Mouse (Mus musculus): ENCODE measurements around the gene Fndc3b. TPM values are rescaled to one million over a fixed set of nuclear protein-coding genes. Genes with fewer than 3 reads are reported as not detected.

Gene Fndc3b
- polyA plus RNA-seq, 1 experiment from 2014 or later = 11.3 TPM

DNA sequence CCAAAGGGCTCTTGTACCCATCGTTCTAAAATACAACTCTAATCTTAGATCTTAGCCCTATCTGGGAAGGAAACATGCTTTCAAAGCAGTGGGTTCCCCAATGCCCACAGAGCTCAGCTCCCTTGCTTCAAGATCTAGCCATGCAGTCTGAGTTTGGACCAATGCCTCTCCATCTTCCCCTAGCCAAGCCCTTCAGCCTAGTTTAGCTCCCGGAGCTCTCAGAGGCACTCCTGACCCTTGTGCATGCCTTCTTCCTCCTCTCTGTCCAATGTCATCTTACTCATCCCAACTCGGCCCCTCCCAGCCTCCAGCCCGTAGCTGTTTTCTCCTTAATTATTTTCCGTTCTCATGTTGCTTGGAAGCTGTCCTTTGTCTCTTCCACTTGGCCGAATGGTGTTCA is 1.3 kb upstream of the Fndc3b start:
- no peak overlapping the region for H3K4me2 ChIP-seq (replicated peaks)
- DNase-seq (ENCODE audit: low spot score) = no peak
- H3K36me3 ChIP-seq (replicated peaks; ENCODE audit: control insufficient read depth, insufficient read depth) = no peaks in the 10 kb centered on the region
- H3K27ac ChIP-seq = no peak overlapping the region
- no peaks in the 10 kb centered on the region; the same call in 1 of the 2 replicates for H3K4me1 ChIP-seq (replicated peaks; ENCODE audit: control insufficient read depth, insufficient read depth, low read length)
- no peak overlapping the region for H3K9ac ChIP-seq
- 61% methylated on average over 6 of the region's 6 CpGs for WGBS
- ATAC-seq (ENCODE audit: low FRiP score) = no peak
- no peaks in the 10 kb centered on the region for H3K9me3 ChIP-seq (ENCODE audit: control insufficient read depth, low read length)
- no peak overlapping the region for H3K4me3 ChIP-seq (replicated peaks; ENCODE audit: low read length)
- H3K27me3 ChIP-seq (ENCODE audit: control insufficient read depth, insufficient read depth, low read length) = no peaks in the 10 kb centered on the region

DNA sequence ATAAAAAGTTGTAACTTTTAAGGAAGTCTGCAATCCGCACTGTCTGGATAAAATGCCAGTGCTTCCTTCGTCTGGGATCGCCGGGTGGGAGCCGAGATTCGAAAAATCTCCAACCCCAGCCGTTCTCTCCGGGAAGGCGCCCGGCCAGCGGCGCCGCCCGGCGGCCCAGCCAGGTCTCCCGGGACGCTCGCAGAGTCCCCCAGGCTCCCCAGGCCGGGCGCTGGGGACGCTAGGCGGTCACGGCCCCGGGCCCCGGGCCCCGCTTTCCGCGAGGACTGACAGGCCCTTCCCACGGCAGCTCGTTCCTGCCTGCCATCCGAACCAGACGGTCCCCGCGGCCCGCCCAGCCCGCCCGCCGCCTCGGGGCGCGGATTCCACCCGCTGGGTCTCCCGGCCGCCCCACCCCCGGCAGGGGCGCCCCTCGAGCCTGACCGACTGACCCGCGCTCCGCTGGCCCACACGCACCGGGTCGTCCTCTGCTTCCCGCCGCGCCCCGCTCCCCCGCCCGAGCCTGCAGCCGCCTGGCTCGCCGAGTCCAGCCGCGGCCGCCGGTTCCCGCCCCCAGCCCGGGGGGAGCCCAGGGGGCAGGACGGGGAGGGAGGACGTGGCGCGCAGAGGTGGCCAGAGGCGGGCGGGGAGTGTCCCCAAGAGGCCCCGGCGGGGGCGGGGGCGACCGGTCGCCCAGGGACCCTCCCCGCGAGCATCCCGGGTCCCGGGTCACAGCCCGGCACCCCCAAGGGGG is 1.0 kb downstream of the Fndc3b start:
- Histone ChIP-seq H3K9me3 (ENCODE audit: control insufficient read depth, low read length) (no peaks in the 10 kb centered on the region), H3K4me1 (replicated peaks; ENCODE audit: control insufficient read depth, insufficient read depth, low read length) (no peaks in the 10 kb centered on the region; the same call in 1 of the 2 replicates), H3K9ac (peak overlapping the region; percentile 81), H3K4me2 (replicated peaks) (peak overlapping the region; percentile 66), H3K27ac (peak overlapping the region; percentile 89), H3K27me3 (ENCODE audit: control insufficient read depth, insufficient read depth, low read length) (no peaks in the 10 kb centered on the region), H3K4me3 (replicated peaks; ENCODE audit: low read length) (peak overlapping the region; percentile 88), H3K36me3 (replicated peaks; ENCODE audit: control insufficient read depth, insufficient read depth) (no peaks in the 10 kb centered on the region)
- ATAC-seq (ENCODE audit: low FRiP score) = peak; percentile 42
- WGBS = under 1% methylated on average over 70 of the region's 86 CpGs
- DNase-seq (ENCODE audit: low spot score) = no peak

DNA sequence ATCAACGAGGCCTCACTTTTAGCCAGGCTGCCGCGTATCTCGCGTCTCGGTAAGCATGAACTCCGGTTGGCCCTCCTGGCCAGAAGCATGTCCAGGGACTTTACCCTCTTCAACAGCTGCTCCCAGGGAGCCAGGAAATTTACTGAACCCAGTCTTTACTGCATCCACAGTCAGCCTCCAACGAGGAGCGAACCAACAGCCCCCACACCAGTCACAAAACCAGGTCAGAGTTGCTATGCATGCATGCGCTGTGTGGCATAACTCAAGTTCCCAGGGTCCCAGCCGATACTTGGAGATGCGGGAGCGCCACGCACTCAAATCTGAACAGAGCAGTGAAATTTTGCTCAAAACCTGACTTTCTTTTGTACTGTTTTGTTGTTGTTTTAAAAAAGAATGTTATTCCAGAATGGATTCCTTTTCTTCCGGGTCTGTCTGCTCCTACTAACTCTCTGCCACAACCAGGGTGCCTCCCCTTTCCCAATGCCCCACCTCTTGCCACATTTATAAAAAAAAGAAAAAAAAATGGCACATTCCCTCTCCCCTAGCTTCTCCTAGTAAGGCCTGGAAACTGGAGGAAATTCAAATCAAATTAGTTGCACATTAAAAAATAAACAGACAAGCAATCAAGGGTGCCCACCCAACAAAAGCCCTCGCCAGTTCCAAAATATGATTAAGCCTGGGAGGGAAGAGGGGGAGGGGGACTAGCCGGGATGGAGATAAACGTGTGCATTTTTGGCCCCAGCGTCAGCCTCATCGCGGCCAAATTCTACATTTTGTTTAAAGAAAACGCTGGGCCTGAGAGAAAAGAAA is 1.8 kb downstream of the Fndc3b start:
- ATAC-seq (ENCODE audit: low FRiP score) (no peak), DNase-seq (ENCODE audit: low spot score) (no peak)
- peak overlapping the region; percentile 88 for H3K4me3 ChIP-seq (replicated peaks; ENCODE audit: low read length)
- H3K4me1 ChIP-seq (replicated peaks; ENCODE audit: control insufficient read depth, insufficient read depth, low read length) = no peaks in the 10 kb centered on the region; the same call in 1 of the 2 replicates
- peak overlapping the region; percentile 66 for H3K4me2 ChIP-seq (replicated peaks)
- H3K27me3 ChIP-seq (ENCODE audit: control insufficient read depth, insufficient read depth, low read length) = no peaks in the 10 kb centered on the region
- H3K36me3 ChIP-seq (replicated peaks; ENCODE audit: control insufficient read depth, insufficient read depth) = no peaks in the 10 kb centered on the region
- peak overlapping the region; percentile 81 for H3K9ac ChIP-seq
- H3K9me3 ChIP-seq (ENCODE audit: control insufficient read depth, low read length) = no peaks in the 10 kb centered on the region
- peak overlapping the region; percentile 89 for H3K27ac ChIP-seq
- 2% methylated on average over 22 of the region's 22 CpGs for WGBS

DNA sequence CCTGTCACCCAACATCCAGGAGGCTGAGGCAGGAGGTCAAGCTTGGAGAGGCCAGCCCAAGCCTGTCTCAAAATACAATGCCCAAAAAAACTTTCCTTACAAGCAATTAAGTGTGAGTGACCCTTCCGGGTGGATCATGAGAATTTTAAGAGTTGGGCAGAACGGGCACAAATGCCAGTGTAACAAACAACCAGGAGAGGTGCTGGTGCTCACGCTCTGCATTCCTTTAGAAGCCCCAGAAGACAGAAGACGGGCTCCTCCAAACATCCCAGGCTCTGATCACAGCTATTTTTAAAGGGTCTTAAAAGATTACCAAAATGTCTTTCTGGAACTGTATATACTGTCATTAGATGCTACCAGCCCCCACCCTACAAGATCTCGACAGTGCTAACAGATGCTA is 2.5 kb downstream of the Fndc3b start:
- Histone ChIP-seq H3K4me1 (replicated peaks; ENCODE audit: control insufficient read depth, insufficient read depth, low read length) (no peaks in the 10 kb centered on the region; the same call in 1 of the 2 replicates), H3K9ac (peak overlapping the region; percentile 81), H3K4me3 (replicated peaks; ENCODE audit: low read length) (peak overlapping the region; percentile 88), H3K4me2 (replicated peaks) (peak overlapping the region; percentile 66), H3K9me3 (ENCODE audit: control insufficient read depth, low read length) (no peaks in the 10 kb centered on the region), H3K27ac (no peak overlapping the region), H3K27me3 (ENCODE audit: control insufficient read depth, insufficient read depth, low read length) (no peaks in the 10 kb centered on the region), H3K36me3 (replicated peaks; ENCODE audit: control insufficient read depth, insufficient read depth) (no peaks in the 10 kb centered on the region)
- WGBS = 28% methylated on average over 5 of the region's 5 CpGs
- no peak for ATAC-seq (ENCODE audit: low FRiP score)
- DNase-seq (ENCODE audit: low spot score) = no peak

DNA sequence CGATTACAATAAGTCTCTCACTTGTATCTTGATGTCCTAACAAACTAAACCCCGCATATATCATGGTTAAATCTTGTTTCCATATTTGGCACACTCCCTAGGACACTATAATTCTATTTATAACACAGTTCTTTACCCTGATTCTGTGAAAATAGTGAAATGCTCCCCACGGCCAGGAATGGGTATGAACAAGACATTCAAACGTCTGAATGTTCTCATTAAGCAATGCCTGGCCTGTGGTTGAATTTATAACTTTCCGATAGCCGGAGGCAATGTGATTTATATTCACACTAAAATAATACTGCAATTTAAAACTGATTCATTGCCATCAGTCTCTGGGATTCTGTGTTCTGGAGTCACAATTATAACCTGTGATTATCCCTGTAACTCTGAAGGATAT is 5.3 kb downstream of the Fndc3b start:
- H3K4me1 ChIP-seq (replicated peaks; ENCODE audit: control insufficient read depth, insufficient read depth, low read length) = no peaks in the 10 kb centered on the region; the same call in 1 of the 2 replicates
- no peak overlapping the region for H3K4me2 ChIP-seq (replicated peaks)
- H3K27me3 ChIP-seq (ENCODE audit: control insufficient read depth, insufficient read depth, low read length) = no peaks in the 10 kb centered on the region
- H3K27ac ChIP-seq = no peak overlapping the region
- no peak for ATAC-seq (ENCODE audit: low FRiP score)
- H3K9me3 ChIP-seq (ENCODE audit: control insufficient read depth, low read length) = no peaks in the 10 kb centered on the region
- no peak overlapping the region for H3K9ac ChIP-seq
- WGBS = 73% methylated on average over 6 of the region's 6 CpGs
- H3K4me3 ChIP-seq (replicated peaks; ENCODE audit: low read length) = no peak overlapping the region
- no peak for DNase-seq (ENCODE audit: low spot score)
- no peaks in the 10 kb centered on the region for H3K36me3 ChIP-seq (replicated peaks; ENCODE audit: control insufficient read depth, insufficient read depth)

DNA sequence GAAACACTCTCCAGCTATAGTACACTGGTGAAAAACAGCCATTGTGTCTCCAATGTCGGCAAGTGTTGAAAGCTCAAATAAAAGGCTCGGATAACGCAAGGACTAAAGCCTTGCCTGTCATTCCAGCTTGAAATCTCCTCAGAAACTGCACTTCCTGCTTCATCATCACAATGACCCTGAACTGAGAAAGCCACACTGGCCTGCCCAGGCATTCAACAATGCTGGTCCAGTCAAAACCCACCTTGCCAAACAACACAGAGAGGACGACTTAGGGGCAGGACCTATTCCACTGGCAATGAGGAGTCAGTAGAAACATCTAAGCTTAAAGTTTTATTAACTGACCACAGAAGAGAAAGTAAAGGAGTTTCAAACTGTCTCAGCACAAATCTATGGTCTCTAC is 6.1 kb downstream of the Fndc3b start:
- no peak for ATAC-seq (ENCODE audit: low FRiP score)
- Histone ChIP-seq H3K27ac (no peak overlapping the region), H3K4me1 (replicated peaks; ENCODE audit: control insufficient read depth, insufficient read depth, low read length) (no peaks in the 10 kb centered on the region; the same call in 1 of the 2 replicates)

DNA sequence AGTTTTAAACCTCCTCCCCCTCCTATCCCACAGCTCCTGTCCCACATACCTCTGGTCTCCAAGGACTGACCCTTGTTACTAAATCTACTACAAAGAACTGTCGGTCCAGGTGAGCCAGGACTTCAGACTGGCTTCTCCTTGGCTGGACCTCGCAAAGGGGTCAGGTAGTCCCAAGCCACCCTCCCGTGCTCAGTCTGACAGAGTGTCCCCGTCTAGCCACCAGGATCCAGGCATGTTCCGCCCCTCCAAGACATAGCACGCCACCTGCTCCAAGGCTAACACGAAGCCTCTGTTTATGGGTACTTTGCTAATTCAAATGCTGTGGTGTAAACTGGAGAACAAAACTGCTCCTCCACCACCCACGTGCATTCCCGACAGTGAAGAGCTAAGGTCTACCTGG is 6.5 kb downstream of the Fndc3b start:
- H3K9me3 ChIP-seq (ENCODE audit: control insufficient read depth, low read length) = no peaks in the 10 kb centered on the region
- H3K4me2 ChIP-seq (replicated peaks) = no peak overlapping the region
- no peak overlapping the region for H3K27ac ChIP-seq
- H3K4me3 ChIP-seq (replicated peaks; ENCODE audit: low read length) = no peak overlapping the region
- H3K27me3 ChIP-seq (ENCODE audit: control insufficient read depth, insufficient read depth, low read length) = no peaks in the 10 kb centered on the region
- no peak overlapping the region for H3K9ac ChIP-seq
- H3K4me1 ChIP-seq (replicated peaks; ENCODE audit: control insufficient read depth, insufficient read depth, low read length) = no peaks in the 10 kb centered on the region; the same call in 1 of the 2 replicates
- no peak for ATAC-seq (ENCODE audit: low FRiP score)
- H3K36me3 ChIP-seq (replicated peaks; ENCODE audit: control insufficient read depth, insufficient read depth) = no peaks in the 10 kb centered on the region
- WGBS = 91% methylated on average over 9 of the region's 9 CpGs
- no peak for DNase-seq (ENCODE audit: low spot score)

More for the DNA sequence above, 6.1 kb downstream of the Fndc3b start:
- Histone ChIP-seq H3K4me3 (replicated peaks; ENCODE audit: low read length) (no peak overlapping the region), H3K9ac (no peak overlapping the region), H3K27me3 (ENCODE audit: control insufficient read depth, insufficient read depth, low read length) (no peaks in the 10 kb centered on the region), H3K9me3 (ENCODE audit: control insufficient read depth, low read length) (no peaks in the 10 kb centered on the region), H3K4me2 (replicated peaks) (no peak overlapping the region), H3K36me3 (replicated peaks; ENCODE audit: control insufficient read depth, insufficient read depth) (no peaks in the 10 kb centered on the region)
- WGBS = 52% methylated on average over 4 of the region's 4 CpGs
- DNase-seq (ENCODE audit: low spot score) = no peak

DNA sequence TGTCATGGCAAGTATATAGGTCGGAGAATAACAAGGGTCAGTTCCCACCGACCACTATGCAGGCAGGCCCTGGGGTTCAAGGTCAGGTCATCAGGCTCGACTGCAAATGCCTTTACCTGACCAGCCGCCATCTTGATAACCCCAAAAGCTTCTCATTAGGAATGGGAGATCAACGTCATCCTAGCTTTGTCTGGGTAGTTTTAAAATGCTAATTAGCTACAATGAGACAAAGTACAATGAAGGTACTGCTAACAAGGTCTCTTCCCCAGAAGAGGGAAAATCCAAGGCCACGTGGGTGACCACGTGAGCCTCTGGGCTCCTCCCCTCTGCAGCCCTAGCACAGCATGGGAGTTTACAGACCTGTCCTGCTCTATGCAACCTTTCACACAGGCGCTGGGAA is 7.6 kb downstream of the Fndc3b start:
- H3K27ac ChIP-seq = no peak overlapping the region
- no peak overlapping the region for H3K4me3 ChIP-seq (replicated peaks; ENCODE audit: low read length)
- no peak for ATAC-seq (ENCODE audit: low FRiP score)
- no peaks in the 10 kb centered on the region for H3K9me3 ChIP-seq (ENCODE audit: control insufficient read depth, low read length)
- H3K9ac ChIP-seq = no peak overlapping the region
- no peaks in the 10 kb centered on the region; the same call in 1 of the 2 replicates for H3K4me1 ChIP-seq (replicated peaks; ENCODE audit: control insufficient read depth, insufficient read depth, low read length)
- no peaks in the 10 kb centered on the region for H3K27me3 ChIP-seq (ENCODE audit: control insufficient read depth, insufficient read depth, low read length)
- no peaks in the 10 kb centered on the region for H3K36me3 ChIP-seq (replicated peaks; ENCODE audit: control insufficient read depth, insufficient read depth)
- DNase-seq (ENCODE audit: low spot score) = no peak
- no peak overlapping the region for H3K4me2 ChIP-seq (replicated peaks)
- WGBS = 89% methylated on average over 8 of the region's 8 CpGs

DNA sequence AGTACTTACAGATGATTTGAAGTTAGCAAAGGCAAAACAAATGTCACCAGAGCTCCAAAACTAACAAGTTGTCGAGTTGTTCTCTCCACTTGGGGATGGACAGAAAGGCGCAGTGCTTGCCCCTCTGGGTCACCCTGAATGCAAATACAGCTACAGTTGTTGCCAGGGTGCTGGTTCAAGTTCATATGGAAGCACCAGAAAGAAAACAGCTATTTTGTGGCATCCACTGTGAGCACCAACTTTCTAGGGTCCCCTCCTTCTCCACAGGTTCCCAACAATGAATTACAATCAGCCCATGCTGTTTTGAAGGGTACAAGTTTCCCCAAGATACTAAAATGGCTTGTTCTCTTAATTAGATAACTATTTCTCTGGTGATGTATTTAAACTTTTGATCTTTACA is 8.0 kb downstream of the Fndc3b start:
- Histone ChIP-seq H3K9me3 (ENCODE audit: control insufficient read depth, low read length) (no peaks in the 10 kb centered on the region), H3K4me2 (replicated peaks) (no peak overlapping the region), H3K4me1 (replicated peaks; ENCODE audit: control insufficient read depth, insufficient read depth, low read length) (no peaks in the 10 kb centered on the region), H3K9ac (no peak overlapping the region), H3K27ac (no peak overlapping the region), H3K4me3 (replicated peaks; ENCODE audit: low read length) (no peak overlapping the region), H3K27me3 (ENCODE audit: control insufficient read depth, insufficient read depth, low read length) (no peaks in the 10 kb centered on the region), H3K36me3 (replicated peaks; ENCODE audit: control insufficient read depth, insufficient read depth) (no peaks in the 10 kb centered on the region)
- DNase-seq (ENCODE audit: low spot score) (no peak), ATAC-seq (ENCODE audit: low FRiP score) (no peak)
- 96% methylated on average over 2 of the region's 2 CpGs for WGBS
